Mouse (Mus musculus) erythroblast, embryonic 14.5 days (primary cell): ENCODE measurements around the gene Prkce. TPM values are rescaled to one million over a fixed set of nuclear protein-coding genes. Genes with fewer than 3 reads are reported as not detected.

Experiments
- H3K27me3 ChIP-seq: 2 replicates; pipeline ENCODE4 v1.6.1; 2012; ENCODE audit warnings: inconsistent platforms; ENCODE audit not compliant: control insufficient read depth
- H3K36me3 ChIP-seq: 2 replicates; pipeline ENCODE4 v1.6.1; 2012; ENCODE audit warnings: mild to moderate bottlenecking, inconsistent platforms; ENCODE audit not compliant: control insufficient read depth
- H3K4me1 ChIP-seq: 2 replicates; pipeline ENCODE4 v1.6.1; 2012; ENCODE audit warnings: inconsistent platforms; ENCODE audit not compliant: control insufficient read depth
- H3K4me3 ChIP-seq: replicated peaks from 2 replicates; pipeline ENCODE3; 2012; ENCODE audit warnings: moderate library complexity, mild to moderate bottlenecking, inconsistent platforms
- H3K9me3 ChIP-seq: 2 replicates; pipeline ENCODE4 v1.6.1; 2012; ENCODE audit warnings: low read length, inconsistent platforms, mixed read lengths; ENCODE audit not compliant: control insufficient read depth
- GATA1 ChIP-seq: IDR thresholded peaks from 2 replicates; pipeline ENCODE4 v1.6.1; 2012; ENCODE audit warnings: low read length, inconsistent platforms, mixed read lengths
- TAL1 ChIP-seq: IDR thresholded peaks from 3 replicates; pipeline ENCODE4 v1.6.1; 2012; ENCODE audit warnings: low read length, inconsistent platforms, mixed read lengths
- polyA plus RNA-seq: library from polyadenylated mRNA; stranded (reverse); fragments of >175 nt; gene quantifications from 2 replicates; pipeline ENCODE4 v1.2.3, GENCODE M21; 2012

Gene Prkce
- polyA plus RNA-seq, 1 experiment, result 0.04 TPM

GRCm38 (mm10) chr17:86573596-86574248, 406.1 kb downstream of the Prkce start:
- Histone ChIP-seq H3K4me3 (no peak overlapping the region), H3K36me3 (no peaks in the 10 kb centered on the region)
- no peak for TF ChIP-seq GATA1
- TF ChIP-seq TAL1, result no peak

GRCm38 (mm10) chr17:86580724-86581123, 413.1 kb downstream of the Prkce start:
- no peaks in the 10 kb centered on the region for H3K4me1 ChIP-seq
- no peaks in the 10 kb centered on the region for H3K27me3 ChIP-seq
- no peaks in the 10 kb centered on the region for H3K9me3 ChIP-seq
- no peak overlapping the region for H3K4me3 ChIP-seq
- H3K36me3 ChIP-seq, result no peaks in the 10 kb centered on the region
- no peak for TF ChIP-seq GATA1
- no peak for TF ChIP-seq TAL1

More at GRCm38 (mm10) chr17:86573596-86574248, 406.1 kb downstream of the Prkce start:
- Histone ChIP-seq H3K27me3 (no peaks in the 10 kb centered on the region), H3K9me3 (no peaks in the 10 kb centered on the region), H3K4me1 (no peaks in the 10 kb centered on the region)

GRCm38 (mm10) chr17:86582341-86582740, 414.8 kb downstream of the Prkce start:
- H3K4me3 ChIP-seq, result no peak overlapping the region
- no peaks in the 10 kb centered on the region for H3K36me3 ChIP-seq
- TF ChIP-seq TAL1, result no peak
- TF ChIP-seq GATA1, result no peak
- H3K4me1 ChIP-seq, result no peaks in the 10 kb centered on the region
- no peaks in the 10 kb centered on the region for H3K9me3 ChIP-seq
- no peaks in the 10 kb centered on the region for H3K27me3 ChIP-seq

- Histone ChIP-seq H3K4me1 (no peaks in the 10 kb centered on the region), H3K36me3 (no peaks in the 10 kb centered on the region), H3K27me3 (no peaks in the 10 kb centered on the region), H3K4me3 (no peak overlapping the region), H3K9me3 (no peaks in the 10 kb centered on the region)
- TF ChIP-seq TAL1, result no peak
- TF ChIP-seq GATA1, result no peak
These were observed 418.9 kb downstream of the Prkce start for GRCm38 (mm10) chr17:86586441-86586840.

- Histone ChIP-seq H3K9me3 (no peaks in the 10 kb centered on the region), H3K36me3 (no peaks in the 10 kb centered on the region), H3K27me3 (no peaks in the 10 kb centered on the region), H3K4me3 (no peak overlapping the region), H3K4me1 (no peaks in the 10 kb centered on the region)
- TF ChIP-seq GATA1, result no peak
- TF ChIP-seq TAL1, result no peak
These were observed 421.3 kb downstream of the Prkce start for GRCm38 (mm10) chr17:86588704-86589449.

GRCm38 (mm10) chr17:86589681-86590080, 422.1 kb downstream of the Prkce start:
- no peaks in the 10 kb centered on the region for H3K36me3 ChIP-seq
- H3K27me3 ChIP-seq, result no peaks in the 10 kb centered on the region
- no peaks in the 10 kb centered on the region for H3K4me1 ChIP-seq
- TF ChIP-seq GATA1, result no peak
- no peaks in the 10 kb centered on the region for H3K9me3 ChIP-seq
- H3K4me3 ChIP-seq, result no peak overlapping the region

- no peaks in the 10 kb centered on the region for H3K4me1 ChIP-seq
- H3K36me3 ChIP-seq, result no peaks in the 10 kb centered on the region
- TF ChIP-seq TAL1 (no peak), GATA1 (no peak)
- no peaks in the 10 kb centered on the region for H3K27me3 ChIP-seq
- no peaks in the 10 kb centered on the region for H3K9me3 ChIP-seq
- H3K4me3 ChIP-seq, result no peak overlapping the region
These were observed 423.7 kb downstream of the Prkce start for GRCm38 (mm10) chr17:86591241-86591640.

- Histone ChIP-seq H3K4me1 (no peaks in the 10 kb centered on the region), H3K9me3 (no peaks in the 10 kb centered on the region), H3K27me3 (no peaks in the 10 kb centered on the region), H3K36me3 (no peaks in the 10 kb centered on the region), H3K4me3 (no peak overlapping the region)
- TF ChIP-seq GATA1 (no peak), TAL1 (no peak)
These were observed 425.5 kb downstream of the Prkce start for GRCm38 (mm10) chr17:86592991-86593586.

- TF ChIP-seq TAL1, result no peak
- no peak for TF ChIP-seq GATA1
- no peaks in the 10 kb centered on the region for H3K4me1 ChIP-seq
- no peaks in the 10 kb centered on the region for H3K27me3 ChIP-seq
- H3K9me3 ChIP-seq, result no peaks in the 10 kb centered on the region
- no peak overlapping the region for H3K4me3 ChIP-seq
- H3K36me3 ChIP-seq, result no peaks in the 10 kb centered on the region
These were observed 427.9 kb downstream of the Prkce start for GRCm38 (mm10) chr17:86595526-86595925.
